Mouse (Mus musculus) c-Kit-positive CD71-positive TER-119-negative erythroid progenitor cells, embryonic 14.5 days (primary cell): ENCODE data around the gene Mt1.

Experiments used
- DNase-seq: peaks from one replicate; pipeline ENCODE4 v3.0.0-alpha.2; 2013; ENCODE audit warnings: low read depth

Gene Mt1

DNA sequence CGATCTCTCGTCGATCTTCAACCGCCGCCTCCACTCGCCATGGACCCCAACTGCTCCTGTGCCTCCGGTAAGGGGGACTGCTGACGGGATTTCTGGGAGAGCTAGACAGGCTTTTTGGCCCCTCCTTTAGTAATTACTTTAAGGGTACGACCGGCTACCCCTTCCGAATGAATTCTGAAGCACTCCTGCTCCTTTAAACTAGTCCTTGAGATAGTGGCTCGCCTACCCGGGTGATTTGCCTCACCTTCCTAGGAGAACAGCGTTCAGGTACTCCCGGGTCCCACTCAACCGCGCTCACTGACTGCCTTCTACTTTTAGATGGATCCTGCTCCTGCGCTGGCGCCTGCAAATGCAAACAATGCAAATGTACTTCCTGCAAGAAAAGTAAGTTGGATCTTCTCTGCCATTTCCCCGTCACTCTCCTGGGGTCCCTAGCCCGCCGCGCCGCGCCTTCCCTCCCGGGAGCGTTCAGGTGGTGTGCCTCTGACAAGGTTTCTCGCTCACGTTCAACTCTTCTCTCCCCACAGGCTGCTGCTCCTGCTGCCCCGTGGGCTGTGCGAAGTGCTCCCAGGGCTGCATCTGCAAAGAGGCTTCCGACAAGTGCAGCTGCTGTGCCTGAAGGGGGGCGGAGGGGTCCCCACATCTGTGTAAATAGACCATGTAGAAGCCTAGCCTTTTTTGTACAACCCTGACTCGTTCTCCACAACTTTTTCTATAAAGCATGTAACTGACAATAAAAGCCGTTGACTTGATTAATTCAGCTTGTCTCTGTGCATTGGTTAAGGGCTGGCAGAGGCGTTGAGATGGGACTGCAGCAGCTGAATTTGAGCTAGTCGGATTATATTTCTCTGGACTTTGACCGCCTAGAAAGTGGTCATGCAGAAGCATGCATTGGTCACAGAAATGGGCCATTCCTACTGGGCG, 5.8 kb upstream of the Mt1 start:
- DNase-seq: no peak

DNA sequence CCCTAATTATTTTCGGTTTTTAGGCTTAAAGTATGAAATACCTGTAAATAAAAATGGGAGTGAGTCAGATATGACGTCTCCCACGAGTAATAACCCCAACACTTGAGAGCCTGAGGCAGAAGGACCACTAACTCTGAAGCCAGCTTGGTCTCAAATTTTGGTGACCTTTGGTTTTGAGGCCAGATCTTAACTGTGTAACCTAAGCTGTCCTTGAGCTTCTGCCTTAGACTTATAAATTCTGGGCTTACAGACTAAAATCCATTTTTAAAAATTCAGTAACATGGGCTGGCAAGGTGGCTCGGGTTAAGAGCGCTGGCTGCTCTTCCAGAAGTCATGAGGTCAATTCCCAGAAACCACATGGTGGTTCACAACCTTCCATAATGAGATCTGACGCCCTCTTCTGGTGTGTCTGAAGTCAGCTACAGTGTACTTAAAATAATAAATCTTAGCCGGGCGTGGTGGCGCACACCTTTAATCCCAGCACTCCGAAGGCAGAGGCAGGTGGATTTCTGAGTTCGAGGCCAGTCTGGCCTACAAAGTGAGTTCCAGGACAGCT, 5.0 kb upstream of the Mt1 start:
- peak; percentile 56 for DNase-seq

GRCm38 (mm10) chr8:94174619-94175213, 4.2 kb upstream of the Mt1 start:
- DNase-seq: no peak

DNA sequence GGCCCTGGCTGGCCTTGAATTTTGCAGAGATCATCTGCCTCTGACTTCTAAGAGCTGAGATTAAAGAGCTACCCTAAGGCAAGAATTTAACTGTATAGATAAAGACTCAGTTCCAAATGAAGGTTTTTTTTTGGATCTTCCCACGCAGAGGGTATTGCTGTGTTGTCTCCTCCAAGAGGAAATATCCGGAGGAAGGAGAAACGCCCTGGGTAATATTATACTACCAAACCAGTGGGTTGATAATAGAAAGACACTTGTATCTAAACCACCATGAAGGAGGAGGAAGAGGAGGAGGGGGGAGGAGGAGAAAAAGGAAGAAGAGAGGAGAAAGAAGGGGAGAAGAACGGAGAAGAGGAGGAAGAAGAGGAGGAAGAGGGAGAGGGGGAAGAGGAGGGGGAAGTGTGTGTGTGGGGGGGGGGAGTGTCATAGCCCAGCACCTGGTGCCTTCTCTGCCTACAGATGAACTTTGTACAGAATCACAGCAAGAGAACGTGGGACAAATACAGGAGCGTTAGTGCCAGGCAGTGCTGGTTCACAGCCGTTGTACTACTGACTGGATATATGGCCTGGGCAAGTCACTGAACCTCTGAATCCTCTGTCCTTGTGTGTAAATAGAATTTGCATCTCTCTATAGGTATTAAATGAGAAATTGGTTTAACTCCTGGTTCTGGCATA, 1.0 kb upstream of the Mt1 start:
- DNase-seq: no peak

DNA sequence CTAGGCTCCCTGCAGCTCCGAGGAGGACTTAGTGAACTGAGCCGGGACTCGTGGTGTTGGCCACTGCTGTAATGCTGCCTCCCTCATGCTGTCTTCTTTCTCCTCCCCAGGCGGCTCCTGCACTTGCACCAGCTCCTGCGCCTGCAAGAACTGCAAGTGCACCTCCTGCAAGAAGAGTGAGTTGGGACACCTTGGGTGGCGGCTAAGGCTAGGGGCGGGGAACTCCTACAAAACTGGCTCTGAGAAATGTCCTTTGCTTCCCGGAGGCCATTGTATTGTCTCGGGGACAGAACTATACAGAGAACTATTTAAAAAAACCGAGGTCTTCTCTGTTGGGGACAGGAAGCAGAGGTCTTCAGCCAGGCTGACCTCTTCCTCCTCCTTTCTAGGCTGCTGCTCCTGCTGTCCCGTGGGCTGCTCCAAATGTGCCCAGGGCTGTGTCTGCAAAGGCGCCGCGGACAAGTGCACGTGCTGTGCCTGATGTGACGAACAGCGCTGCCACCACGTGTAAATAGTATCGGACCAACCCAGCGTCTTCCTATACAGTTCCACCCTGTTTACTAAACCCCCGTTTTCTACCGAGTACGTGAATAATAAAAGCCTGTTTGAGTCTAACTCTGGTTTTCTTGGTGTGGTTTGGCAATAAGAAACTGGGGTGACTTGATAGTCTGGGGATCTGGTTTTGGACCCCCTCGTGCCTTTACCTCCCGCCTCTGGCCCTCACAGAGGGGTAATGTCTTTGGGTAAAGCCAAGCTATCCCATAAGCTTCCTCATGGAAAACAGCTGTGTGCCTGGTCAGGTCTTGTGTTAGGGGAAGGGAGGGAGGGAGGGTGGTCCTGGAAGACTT, 1.1 kb downstream of the Mt1 start:
- DNase-seq: peak; percentile 57

- peak; percentile 51 for DNase-seq
These were observed 1.7 kb downstream of the Mt1 start for GRCm38 (mm10) chr8:94180561-94180908.

GRCm38 (mm10) chr8:94182055-94182929, 3.4 kb downstream of the Mt1 start:
- no peak for DNase-seq

- DNase-seq: peak; percentile 88
These were observed 4.2 kb downstream of the Mt1 start for GRCm38 (mm10) chr8:94183117-94183516.

GRCm38 (mm10) chr8:94184357-94184843, 5.5 kb downstream of the Mt1 start:
- no peak for DNase-seq

GRCm38 (mm10) chr8:94185791-94186190, 6.9 kb downstream of the Mt1 start:
- DNase-seq: no peak

DNA sequence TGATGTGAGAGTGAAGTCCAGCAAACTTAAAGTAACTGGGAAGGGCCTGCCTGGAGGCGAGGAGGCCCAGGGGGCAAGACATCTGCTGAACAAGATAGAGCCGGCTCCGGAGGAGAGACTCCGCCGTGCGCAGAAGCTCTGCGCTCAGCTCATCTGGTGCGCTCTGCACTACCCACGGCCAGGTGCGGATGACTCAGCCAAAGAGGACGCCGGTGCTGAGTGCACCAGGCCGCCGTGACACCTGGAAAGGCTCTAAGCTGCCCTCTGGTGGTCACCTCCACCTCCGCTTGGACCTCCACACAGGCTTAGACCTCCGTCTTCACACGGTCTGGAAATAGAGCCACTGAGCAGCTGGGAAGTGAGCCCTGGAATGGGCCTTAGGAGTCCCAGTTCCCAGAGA, 7.7 kb downstream of the Mt1 start:
- peak; percentile 80 for DNase-seq

GRCm38 (mm10) chr8:94187290-94188002, 8.6 kb downstream of the Mt1 start:
- no peak for DNase-seq

DNA sequence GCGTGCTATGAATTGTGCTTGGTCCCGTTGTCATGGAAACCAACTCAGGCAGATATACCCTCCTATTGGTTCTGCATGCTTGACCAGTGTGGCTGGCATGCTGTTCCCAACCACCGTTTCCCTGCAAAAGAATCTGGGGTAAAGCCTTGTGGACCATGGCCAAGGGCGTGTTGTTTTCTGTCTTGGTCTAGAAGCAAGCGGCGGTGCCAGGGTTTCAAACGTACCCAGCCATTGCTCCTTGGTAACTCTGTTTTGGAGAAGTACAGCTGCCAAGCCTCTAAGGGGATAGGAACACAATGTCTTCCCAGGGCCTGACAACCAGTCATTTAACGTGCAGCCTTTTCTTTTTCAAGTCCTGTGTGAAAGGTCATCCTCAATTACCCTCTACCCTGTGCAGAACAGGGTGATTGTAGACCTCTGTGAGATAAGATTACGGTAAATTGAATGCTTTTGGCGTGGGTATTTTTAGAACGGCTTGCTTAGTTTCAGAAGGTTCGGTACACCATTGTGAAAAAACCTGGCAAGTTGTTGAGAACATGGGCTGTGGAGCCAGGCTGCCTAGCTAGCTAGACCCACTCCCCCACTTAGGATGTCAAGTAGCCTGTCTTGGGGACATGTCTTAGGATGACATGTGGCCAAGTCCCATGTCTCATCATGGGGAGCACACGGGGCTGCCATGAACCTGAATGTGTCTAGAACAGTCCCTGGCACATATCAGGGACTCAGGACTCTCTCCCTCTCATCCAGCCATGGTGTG, 10.6 kb downstream of the Mt1 start:
- DNase-seq: no peak

- peak; percentile 67 for DNase-seq
These were observed 12.3 kb downstream of the Mt1 start for GRCm38 (mm10) chr8:94191101-94191691.

DNA sequence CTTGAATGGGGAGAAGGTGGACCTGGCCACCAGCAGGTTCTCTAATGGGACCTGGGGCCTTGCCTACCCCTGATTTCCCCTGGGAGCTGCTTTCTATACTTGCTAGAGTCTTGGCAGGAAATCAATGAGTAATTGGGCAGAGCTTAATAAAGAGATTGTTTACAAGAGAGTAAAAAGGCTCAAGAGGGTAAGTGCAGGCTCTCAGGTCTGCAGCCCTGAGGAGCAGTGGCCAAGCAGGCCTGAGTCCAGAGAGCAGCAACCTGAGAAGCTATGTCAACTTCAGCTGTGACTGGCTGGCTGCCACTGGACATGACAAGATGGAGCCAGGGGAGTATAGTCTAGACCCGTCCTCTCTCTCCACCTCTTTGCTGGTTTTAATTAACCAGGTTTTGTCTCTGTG, 14.0 kb downstream of the Mt1 start:
- DNase-seq: no peak

- DNase-seq: no peak
These were observed 15.8 kb downstream of the Mt1 start for GRCm38 (mm10) chr8:94194591-94195223.

GRCm38 (mm10) chr8:94199202-94199869, 20.5 kb downstream of the Mt1 start:
- DNase-seq: peak; percentile 78

DNA sequence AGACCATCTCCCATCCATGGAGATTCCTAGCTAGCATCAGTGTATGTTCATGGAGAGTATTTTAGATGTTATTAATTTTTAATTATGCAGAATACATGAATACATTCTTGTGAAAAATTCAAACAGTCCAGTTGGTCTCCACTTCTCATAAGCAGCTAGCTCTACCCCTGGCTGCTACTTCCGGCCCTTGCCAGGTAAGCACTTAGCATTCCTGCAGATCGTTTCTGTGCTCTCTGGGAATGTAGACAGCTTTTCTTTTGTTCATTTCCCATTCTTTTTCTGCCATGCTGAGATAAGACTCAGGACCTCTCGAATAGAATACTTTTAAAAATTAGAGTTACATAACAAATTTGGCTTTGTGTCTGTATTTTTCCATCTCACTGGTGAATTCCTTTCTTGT, 25.2 kb downstream of the Mt1 start:
- DNase-seq: no peak
